Mouse (Mus musculus): ENCODE results near the gene Qrich2. TPM values are rescaled to one million over a fixed set of nuclear protein-coding genes. Genes with fewer than 3 reads are reported as not detected.

Qrich2 gene
- total and polyA plus RNA-seq, 3 experiments, result 0.29 to 0.38 (median 0.32) TPM

GRCm38 (mm10) chr11:116394769-116395168 lies 71.3 kb downstream of the Qrich2 start:
- dilution Hi-C loops (cut with MboI; ENCODE audit: extremely low pct_ligation_motif_present, extremely low pct_unique_long_range_greater_than_20kb, low sequenced_read_pairs), result no loop called here
- in situ Hi-C loops (cut with MboI; ENCODE audit: low pct_ligation_motif_present, low pct_unique_long_range_greater_than_20kb, low sequenced_read_pairs), result no loop called here
- Histone ChIP-seq H3K9ac (ENCODE audit: insufficient read depth, low read depth) (no peak overlapping the region), H3K4me2 (ENCODE audit: insufficient read depth, low read depth, poor library complexity, severe bottlenecking) (no peak overlapping the region), H3K9me3 (replicated peaks; ENCODE audit: low read length) (peaks cover 4% of the 10 kb centered on the region), H3K79me2 (replicated peaks; ENCODE audit: control insufficient read depth, extremely low read depth, insufficient read depth, poor library complexity, severe bottlenecking) (peaks cover 5% of the 10 kb centered on the region; the same call in 1 of the 2 replicates), H3K27ac (ENCODE audit: insufficient read depth, low read depth) (peak overlapping the region; percentile 65), H3K4me3 (replicated peaks in 1 of 3; ENCODE audit: low read depth in 2 of 3, low read length in 2 of 3, poor library complexity in 1 of 3) (no peak overlapping the region), H3K27me3 (replicated peaks) (no peaks in the 10 kb centered on the region), H3K4me1 (ENCODE audit: control insufficient read depth in 1 of 2, insufficient read depth in 2 of 2) (peaks cover 26 to 42% of the 10 kb centered on the region in 2 experiments), H3K36me3 (replicated peaks in 1 of 2; ENCODE audit: control insufficient read depth in 1 of 2, insufficient read depth in 1 of 2, low read length in 1 of 2) (peaks cover 19 to 27% of the 10 kb centered on the region in 2 experiments)
- DNase-seq (ENCODE audit: extremely low read depth), result no peak
- TF ChIP-seq POLR2AphosphoS2 (IDR thresholded peaks at IDR 0.05; ENCODE audit: low read depth, low read length) (no peak), NELFE (IDR thresholded peaks at IDR 0.05; ENCODE audit: low read depth, low read length) (no peak), ETS1 (conservative IDR thresholded peaks at IDR 0.05; ENCODE audit: low read depth, low read length) (no peak), PAX5 (IDR thresholded peaks at IDR 0.05; ENCODE audit: low read length) (no peak), CTCF (conservative IDR thresholded peaks at IDR 0.05 in 1 of 2, IDR thresholded peaks at IDR 0.05 in 1 of 2; ENCODE audit: low read depth in 2 of 2, low read length in 2 of 2) (no peak), POLR2A (IDR thresholded peaks at IDR 0.05; ENCODE audit: low read depth, low read length) (no peak), E2F4 (IDR thresholded peaks at IDR 0.05; ENCODE audit: insufficient replicate concordance, low read depth, low read length) (no peak), TBP (conservative IDR thresholded peaks at IDR 0.05; ENCODE audit: low read depth, low read length) (no peak), MAFK (IDR thresholded peaks at IDR 0.05; ENCODE audit: insufficient replicate concordance, low read length) (no peak), NRF1 (IDR thresholded peaks at IDR 0.05; ENCODE audit: low read depth, low read length) (no peak), SIN3A (IDR thresholded peaks at IDR 0.05; ENCODE audit: low read length) (no peak), MEF2A (IDR thresholded peaks at IDR 0.05; ENCODE audit: borderline replicate concordance, low read depth, low read length) (no peak), JUN (IDR thresholded peaks at IDR 0.05; ENCODE audit: insufficient read depth, low read depth, low read length) (no peak), BHLHE40 (IDR thresholded peaks at IDR 0.05; ENCODE audit: low read depth, low read length) (no peak)

Other genes starting within 250 kb of the Qrich2 start
- 0.17 and 0.21 TPM in 2 replicates for gene Evpl, start 228.2 kb downstream of the Qrich2 start, total RNA-seq (2012; rRNA removed)
- 0.09 TPM in 1 of 2 replicates, not detected in the other for gene Evpl, start 228.2 kb downstream of the Qrich2 start, total RNA-seq (2014; rRNA removed)
- 0.20 and 0.23 TPM in 2 replicates for gene Evpl, start 228.2 kb downstream of the Qrich2 start, polyA plus RNA-seq (2012; ENCODE audit: insufficient read length, low read depth)
- 74.7 and 78.1 TPM in 2 replicates for gene Srp68, start 192.0 kb downstream of the Qrich2 start, total RNA-seq (2012; rRNA removed)
- gene Srp68, start 192.0 kb downstream of the Qrich2 start, total RNA-seq (2014; rRNA removed), result 49.3 and 53.2 TPM in 2 replicates
- 174 and 184 TPM in 2 replicates for gene Srp68, start 192.0 kb downstream of the Qrich2 start, polyA plus RNA-seq (2012; ENCODE audit: insufficient read length, low read depth)
- 0.38 and 0.85 TPM in 2 replicates for gene Galr2, start 185.3 kb downstream of the Qrich2 start, total RNA-seq (2012; rRNA removed)
- 0.21 TPM in 1 of 2 replicates, not detected in the other for gene Galr2, start 185.3 kb downstream of the Qrich2 start, total RNA-seq (2014; rRNA removed)
- gene Galr2, start 185.3 kb downstream of the Qrich2 start, polyA plus RNA-seq (2012; ENCODE audit: insufficient read length, low read depth), result 1.6 and 1.7 TPM in 2 replicates
- 34.0 and 42.1 TPM in 2 replicates for gene Exoc7, start 159.0 kb downstream of the Qrich2 start, total RNA-seq (2012; rRNA removed)
- gene Exoc7, start 159.0 kb downstream of the Qrich2 start, total RNA-seq (2014; rRNA removed), result 32.2 and 38.8 TPM in 2 replicates
- 51.8 and 57.6 TPM in 2 replicates for gene Exoc7, start 159.0 kb downstream of the Qrich2 start, polyA plus RNA-seq (2012; ENCODE audit: insufficient read length, low read depth)
- gene Foxj1, start 130.8 kb downstream of the Qrich2 start, total RNA-seq (2012; rRNA removed), result 0.67 and 2.6 TPM in 2 replicates
- gene Foxj1, start 130.8 kb downstream of the Qrich2 start, total RNA-seq (2014; rRNA removed), result 2.0 and 3.0 TPM in 2 replicates
- 0.12 and 0.26 TPM in 2 replicates for gene Foxj1, start 130.8 kb downstream of the Qrich2 start, polyA plus RNA-seq (2012; ENCODE audit: insufficient read length, low read depth)
- gene Rnf157, start 53.2 kb downstream of the Qrich2 start, total RNA-seq (2012; rRNA removed), result 17.2 and 39.3 TPM in 2 replicates
- 7.2 and 8.7 TPM in 2 replicates for gene Rnf157, start 53.2 kb downstream of the Qrich2 start, total RNA-seq (2014; rRNA removed)
- gene Rnf157, start 53.2 kb downstream of the Qrich2 start, polyA plus RNA-seq (2012; ENCODE audit: insufficient read length, low read depth), result 8.7 and 10.9 TPM in 2 replicates
- gene Ubald2, start 32.1 kb downstream of the Qrich2 start, total RNA-seq (2012; rRNA removed), result 321 and 436 TPM in 2 replicates
- 291 and 336 TPM in 2 replicates for gene Ubald2, start 32.1 kb downstream of the Qrich2 start, total RNA-seq (2014; rRNA removed)
- 222 and 228 TPM in 2 replicates for gene Ubald2, start 32.1 kb downstream of the Qrich2 start, polyA plus RNA-seq (2012; ENCODE audit: insufficient read length, low read depth)
- gene Prpsap1, start 28.0 kb upstream of the Qrich2 start, total RNA-seq (2012; rRNA removed), result 114 and 118 TPM in 2 replicates
- gene Prpsap1, start 28.0 kb upstream of the Qrich2 start, total RNA-seq (2014; rRNA removed), result 79.8 and 93.5 TPM in 2 replicates
- 112 and 114 TPM in 2 replicates for gene Prpsap1, start 28.0 kb upstream of the Qrich2 start, polyA plus RNA-seq (2012; ENCODE audit: insufficient read length, low read depth)
- gene Sphk1, start 64.7 kb upstream of the Qrich2 start, total RNA-seq (2012; rRNA removed), result 0.84 and 2.1 TPM in 2 replicates
- 0.20 and 0.89 TPM in 2 replicates for gene Sphk1, start 64.7 kb upstream of the Qrich2 start, total RNA-seq (2014; rRNA removed)
- 0.26 and 0.50 TPM in 2 replicates for gene Sphk1, start 64.7 kb upstream of the Qrich2 start, polyA plus RNA-seq (2012; ENCODE audit: insufficient read length, low read depth)
- gene Ube2o, start 115.2 kb upstream of the Qrich2 start, total RNA-seq (2012; rRNA removed), result 37.6 and 42.8 TPM in 2 replicates
- gene Ube2o, start 115.2 kb upstream of the Qrich2 start, total RNA-seq (2014; rRNA removed), result 12.6 and 12.7 TPM in 2 replicates
- gene Ube2o, start 115.2 kb upstream of the Qrich2 start, polyA plus RNA-seq (2012; ENCODE audit: insufficient read length, low read depth), result 50.5 and 61.7 TPM in 2 replicates
- gene Aanat, start 120.2 kb upstream of the Qrich2 start, total RNA-seq (2012; rRNA removed), result not detected in 2 replicates
- gene Aanat, start 120.2 kb upstream of the Qrich2 start, total RNA-seq (2014; rRNA removed), result not detected in 2 replicates
- not detected in 2 replicates for gene Aanat, start 120.2 kb upstream of the Qrich2 start, polyA plus RNA-seq (2012; ENCODE audit: insufficient read length, low read depth)
- 8.5 and 12.1 TPM in 2 replicates for gene Rhbdf2, start 160.8 kb upstream of the Qrich2 start, total RNA-seq (2012; rRNA removed)
- gene Rhbdf2, start 160.8 kb upstream of the Qrich2 start, total RNA-seq (2014; rRNA removed), result 3.1 and 3.4 TPM in 2 replicates
- gene Rhbdf2, start 160.8 kb upstream of the Qrich2 start, polyA plus RNA-seq (2012; ENCODE audit: insufficient read length, low read depth), result 11.8 and 14.7 TPM in 2 replicates
- not detected in 2 replicates for gene Prcd, start 187.3 kb upstream of the Qrich2 start, total RNA-seq (2012; rRNA removed)
- gene Prcd, start 187.3 kb upstream of the Qrich2 start, total RNA-seq (2014; rRNA removed), result not detected in 2 replicates
- gene Prcd, start 187.3 kb upstream of the Qrich2 start, polyA plus RNA-seq (2012; ENCODE audit: insufficient read length, low read depth), result not detected in 2 replicates
- gene Cygb, start 188.1 kb upstream of the Qrich2 start, total RNA-seq (2012; rRNA removed), result not detected in 2 replicates
- gene Cygb, start 188.1 kb upstream of the Qrich2 start, total RNA-seq (2014; rRNA removed), result not detected in 2 replicates
- gene Cygb, start 188.1 kb upstream of the Qrich2 start, polyA plus RNA-seq (2012; ENCODE audit: insufficient read length, low read depth), result 0.11 TPM in 1 of 2 replicates, not detected in the other

All from CH12.LX (cell line).